Mouse (Mus musculus) ES-Bruce4 (cell line): ENCODE data around the gene Fndc3b.

Experiments used
- CTCF ChIP-seq: IDR thresholded peaks from one replicate; pipeline ENCODE4 v1.8.1; 2011; ENCODE audit warnings: low read depth, low read length
- EP300 ChIP-seq: IDR thresholded peaks from 2 replicates; pipeline ENCODE4 v1.6.1; 2011; ENCODE audit warnings: low read depth, low read length; ENCODE audit not compliant: insufficient read depth
- POLR2A ChIP-seq: IDR thresholded peaks from one replicate; pipeline ENCODE4 v1.8.1; 2011; ENCODE audit warnings: low read length; ENCODE audit not compliant: insufficient read depth

- no peak for TF ChIP-seq CTCF
- TF ChIP-seq POLR2A: no peak
- no peak for TF ChIP-seq EP300
These were observed 299.8 kb downstream of the Fndc3b start for GRCm38 (mm10) chr3:27411286-27411685.
